Mouse (Mus musculus): Measurements from ENCODE around the gene Arhgap21. TPM values are rescaled to one million over a fixed set of nuclear protein-coding genes. Genes with fewer than 3 reads are reported as not detected.

The Arhgap21 gene
- 10 to 100 TPM; 70.6 to 77.9 TPM for total RNA-seq (2021)

GRCm38 (mm10) chr2:20968441-20969200 lies at the start of gene Arhgap21:
Arhgap21 (minus strand) TSS chr2:20968881.
- intact Hi-C loops (cut with DNase I): loop anchor here (2.0 to 10.0 kb wide), 4 partner anchors 60 to 244 kb away; no protein-coding TSS in a partner anchor
- peak; percentile 86 for DNase-seq (ENCODE audit: low spot score)

- DNase-seq (ENCODE audit: low spot score): no peak
- intact Hi-C loops (cut with DNase I): no loop called here
These were observed 47.9 kb upstream of the Arhgap21 start for GRCm38 (mm10) chr2:21016589-21016988.

GRCm38 (mm10) chr2:21010806-21011397 lies 42.2 kb upstream of the Arhgap21 start:
- intact Hi-C loops (cut with DNase I): no loop called here
- DNase-seq (ENCODE audit: low spot score): no peak

GRCm38 (mm10) chr2:21010219-21010618 lies 41.5 kb upstream of the Arhgap21 start:
- intact Hi-C loops (cut with DNase I): no loop called here
- DNase-seq (ENCODE audit: low spot score): no peak

- intact Hi-C loops (cut with DNase I): no loop called here
These were observed 40.8 kb upstream of the Arhgap21 start for GRCm38 (mm10) chr2:21009258-21010140.

GRCm38 (mm10) chr2:21002538-21002937 lies 33.9 kb upstream of the Arhgap21 start:
- no peak for DNase-seq (ENCODE audit: low spot score)
- intact Hi-C loops (cut with DNase I): no loop called here

More at GRCm38 (mm10) chr2:21009258-21010140, 40.8 kb upstream of the Arhgap21 start:
- no peak for DNase-seq (ENCODE audit: low spot score)

- intact Hi-C loops (cut with DNase I): no loop called here
- no peak for DNase-seq (ENCODE audit: low spot score)
These were observed 32.5 kb upstream of the Arhgap21 start for GRCm38 (mm10) chr2:21001156-21001555.

- intact Hi-C loops (cut with DNase I): no loop called here
These were observed 26.9 kb upstream of the Arhgap21 start for GRCm38 (mm10) chr2:20995547-20995946.

GRCm38 (mm10) chr2:20991508-20991907 lies 22.8 kb upstream of the Arhgap21 start:
- no peak for DNase-seq (ENCODE audit: low spot score)
- intact Hi-C loops (cut with DNase I): no loop called here

More at GRCm38 (mm10) chr2:20995547-20995946, 26.9 kb upstream of the Arhgap21 start:
- DNase-seq (ENCODE audit: low spot score): no peak

- DNase-seq (ENCODE audit: low spot score): no peak
- intact Hi-C loops (cut with DNase I): no loop called here
These were observed 22.2 kb upstream of the Arhgap21 start for GRCm38 (mm10) chr2:20990907-20991306.

GRCm38 (mm10) chr2:20990056-20990455 lies 21.4 kb upstream of the Arhgap21 start:
- intact Hi-C loops (cut with DNase I): no loop called here

GRCm38 (mm10) chr2:20987822-20988221 lies 19.1 kb upstream of the Arhgap21 start:
- intact Hi-C loops (cut with DNase I): loop anchor here (5.0 kb wide), 1 partner anchor 99 kb away; no protein-coding TSS in a partner anchor
- no peak for DNase-seq (ENCODE audit: low spot score)

More at GRCm38 (mm10) chr2:20990056-20990455, 21.4 kb upstream of the Arhgap21 start:
- DNase-seq (ENCODE audit: low spot score): no peak

GRCm38 (mm10) chr2:20978726-20979125 lies 10.0 kb upstream of the Arhgap21 start:
- DNase-seq (ENCODE audit: low spot score): no peak
- intact Hi-C loops (cut with DNase I): no loop called here

- intact Hi-C loops (cut with DNase I): no loop called here
- DNase-seq (ENCODE audit: low spot score): no peak
These were observed 8.4 kb upstream of the Arhgap21 start for GRCm38 (mm10) chr2:20977051-20977450.

- no peak for DNase-seq (ENCODE audit: low spot score)
- intact Hi-C loops (cut with DNase I): loop anchor here (5.0 kb wide), 1 partner anchor 64 kb away; no protein-coding TSS in a partner anchor
These were observed 4.8 kb upstream of the Arhgap21 start for GRCm38 (mm10) chr2:20973513-20973912.

- intact Hi-C loops (cut with DNase I): loop anchor here (5.0 kb wide), 1 partner anchor 65 kb away; no protein-coding TSS in a partner anchor
- DNase-seq (ENCODE audit: low spot score): no peak
These were observed 3.5 kb upstream of the Arhgap21 start for GRCm38 (mm10) chr2:20972180-20972579.

- intact Hi-C loops (cut with DNase I): loop anchor here (5.0 kb wide), 1 partner anchor 66 kb away; no protein-coding TSS in a partner anchor
- no peak for DNase-seq (ENCODE audit: low spot score)
These were observed 2.9 kb upstream of the Arhgap21 start for GRCm38 (mm10) chr2:20971628-20972027.

GRCm38 (mm10) chr2:20969201-20970200 lies 820 bp upstream of the Arhgap21 start:
- intact Hi-C loops (cut with DNase I): loop anchor here (2.0 to 10.0 kb wide), 5 partner anchors 61 to 245 kb away; no protein-coding TSS in a partner anchor

More at GRCm38 (mm10) chr2:20969201-20970200, 820 bp upstream of the Arhgap21 start:
- DNase-seq (ENCODE audit: low spot score): peak; percentile 94

Data from heart, postnatal 25 days (tissue).